Mouse (Mus musculus): ENCODE measurements around the gene Il17re. TPM values are rescaled to one million over a fixed set of nuclear protein-coding genes. Genes with fewer than 3 reads are reported as not detected.

Gene Il17re
- total RNA-seq, 4 experiments from 2014 or later: 0.60 to 2.0 (median 1.1) TPM

GRCm38 (mm10) chr6:113489410-113489809 is 31.1 kb downstream of the Il17re start:
- DNase-seq (ENCODE audit: low spot score): no peak

- DNase-seq (ENCODE audit: low spot score): no peak
Measured at GRCm38 (mm10) chr6:113492101-113492864, 34.0 kb downstream of the Il17re start.

GRCm38 (mm10) chr6:113494258-113494788 is 36.0 kb downstream of the Il17re start:
- DNase-seq (ENCODE audit: low spot score): peak; percentile 63

- no peak for DNase-seq (ENCODE audit: low spot score)
Measured at GRCm38 (mm10) chr6:113495071-113495675, 36.9 kb downstream of the Il17re start.

GRCm38 (mm10) chr6:113499346-113499745 is 41.1 kb downstream of the Il17re start:
- no peak for DNase-seq (ENCODE audit: low spot score)

- no peak for DNase-seq (ENCODE audit: low spot score)
Measured at GRCm38 (mm10) chr6:113501388-113502084, 43.3 kb downstream of the Il17re start, which contains the start of gene Prrt3. Gene Prrt3, minus strand, starts transcription at chr6:113501931.

GRCm38 (mm10) chr6:113502801-113503200 is 44.5 kb downstream of the Il17re start:
- no peak for DNase-seq (ENCODE audit: low spot score)

GRCm38 (mm10) chr6:113505689-113506088 is 47.4 kb downstream of the Il17re start:
- DNase-seq (ENCODE audit: low spot score): no peak

- no peak for DNase-seq (ENCODE audit: low spot score)
Measured at GRCm38 (mm10) chr6:113507130-113507529, 48.8 kb downstream of the Il17re start.

GRCm38 (mm10) chr6:113508272-113508946 is 50.1 kb downstream of the Il17re start:
- DNase-seq (ENCODE audit: low spot score): no peak

- no peak for DNase-seq (ENCODE audit: low spot score)
Measured at GRCm38 (mm10) chr6:113508947-113509280, 50.6 kb downstream of the Il17re start.

- no peak for DNase-seq (ENCODE audit: low spot score)
Measured at GRCm38 (mm10) chr6:113513944-113514343, 55.7 kb downstream of the Il17re start.

- no peak for DNase-seq (ENCODE audit: low spot score)
Measured at GRCm38 (mm10) chr6:113514600-113514999, 56.3 kb downstream of the Il17re start.

GRCm38 (mm10) chr6:113517434-113518080 is 59.3 kb downstream of the Il17re start:
- no peak for DNase-seq (ENCODE audit: low spot score)

Small RNA genes within 50 kb of the gene (microRNA-seq; reads per million reads assigned to microRNA genes)
- gene Gm24387: not detected

Other genes with a start within 250 kb of the Il17re start
- gene Mtmr14, start 220.6 kb upstream of the Il17re start, total RNA-seq (2022): 10 to 100 TPM; 15.1 to 18.3 (median 16.5) TPM
- gene Cpne9, start 176.2 kb upstream of the Il17re start, total RNA-seq (2022): under 1 TPM in 1 of 4 experiments, not detected in 3; 0.25 TPM
- 10 to 100 TPM; 13.2 to 16.0 (median 14.7) TPM for gene Brpf1, start 151.3 kb upstream of the Il17re start, total RNA-seq (2022)
- 1 to 10 TPM; 4.8 to 6.6 (median 5.0) TPM for gene Ogg1, start 131.5 kb upstream of the Il17re start, total RNA-seq (2022)
- gene Camk1, start 114.5 kb upstream of the Il17re start, total RNA-seq (2022): 10 to 100 TPM; 60.0 to 79.3 (median 71.7) TPM
- 10 to 100 TPM; 20.7 to 23.8 (median 23.2) TPM for gene Tada3, start 80.6 kb upstream of the Il17re start, total RNA-seq (2022)
- gene Arpc4, start 80.4 kb upstream of the Il17re start, total RNA-seq (2022): 10 to 100 TPM; 58.5 to 72.8 (median 62.0) TPM
- gene Ttll3, start 69.2 kb upstream of the Il17re start, total RNA-seq (2022): 1 to 10 TPM in 1 of 4 experiments, under 1 TPM in 3; 0.44 to 1.0 (median 0.76) TPM
- 10 to 100 TPM in 3 of 4 experiments, 1 to 10 TPM in 1; 8.2 to 11.7 (median 11.2) TPM for gene Rpusd3, start 39.1 kb upstream of the Il17re start, total RNA-seq (2022)
- 1 to 10 TPM; 3.1 to 5.7 (median 4.6) TPM for gene Cidec, start 22.7 kb upstream of the Il17re start, total RNA-seq (2022)
- gene Jagn1, start 15.9 kb upstream of the Il17re start, total RNA-seq (2022): 10 to 100 TPM; 21.0 to 21.4 (median 21.1) TPM
- gene Il17rc, start 12.9 kb downstream of the Il17re start, total RNA-seq (2022): 1 to 10 TPM; 5.6 to 9.9 (median 7.5) TPM
- gene Creld1, start 24.8 kb downstream of the Il17re start, total RNA-seq (2022): 10 to 100 TPM; 53.9 to 63.4 (median 59.2) TPM
- gene Prrt3, start 43.4 kb downstream of the Il17re start, total RNA-seq (2022): not detected
- gene Emc3, start 73.2 kb downstream of the Il17re start, total RNA-seq (2022): 10 to 100 TPM; 56.4 to 60.9 (median 57.3) TPM
- gene Fancd2, start 73.2 kb downstream of the Il17re start, total RNA-seq (2022): under 1 TPM; 0.06 to 0.79 (median 0.18) TPM
- gene Fancd2os, start 142.2 kb downstream of the Il17re start, total RNA-seq (2022): not detected
- 10 to 100 TPM; 68.5 to 83.3 (median 75.0) TPM for gene Brk1, start 146.3 kb downstream of the Il17re start, total RNA-seq (2022)
- gene Vhl, start 165.5 kb downstream of the Il17re start, total RNA-seq (2022): 10 to 100 TPM in 1 of 4 experiments, 1 to 10 TPM in 3; 8.4 to 10.7 (median 9.4) TPM
- 10 to 100 TPM in 2 of 4 experiments, 1 to 10 TPM in 2; 8.1 to 13.5 (median 10.6) TPM for gene Irak2, start 180.0 kb downstream of the Il17re start, total RNA-seq (2022)
- gene Tatdn2, start 238.6 kb downstream of the Il17re start, total RNA-seq (2022): 10 to 100 TPM; 65.8 to 83.6 (median 69.8) TPM